Mouse (Mus musculus): ENCODE measurements at regions not wholly inside any gene's neighbourhood (a gene's known extent, or its start where the extent isn't known, plus 50 kb on each side); places are given as distances from the start of the nearest gene placed in this dataset.
"Not testable (repeated sequence)": the region's sequence is repeated elsewhere in the genome, so short reads cannot be mapped to it uniquely, and the experiment has no call there.

DNA sequence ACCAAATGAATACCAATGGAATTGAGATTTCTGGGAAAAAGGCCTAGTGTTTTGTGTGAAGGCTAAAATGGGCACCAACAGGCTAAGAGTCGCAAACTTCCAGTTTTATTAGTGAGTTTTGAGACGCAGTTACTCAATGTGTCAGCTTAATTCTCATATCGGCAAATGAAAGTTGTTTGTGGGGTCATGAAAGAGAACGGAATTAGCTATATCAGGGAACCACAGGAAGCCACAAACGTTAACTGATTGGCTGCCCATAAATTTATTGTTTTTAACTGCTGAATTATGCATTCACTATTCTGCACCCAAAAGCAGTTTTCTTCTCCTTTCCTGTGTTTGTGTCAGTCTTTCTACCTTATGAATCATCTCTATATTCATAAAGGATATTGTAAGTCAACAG, 154.0 kb upstream of the Arrdc3 start:
- Histone ChIP-seq H3K27me3 (ENCODE audit: insufficient read depth, low read length) (0 out of 2 replicates have a peak, but pooled peaks cover 3% of the 10 kb centered on the region), H3K4me3 (replicated peaks; ENCODE audit: low read length) (no peak overlapping the region)
- TF ChIP-seq NANOG (IDR thresholded peaks at IDR 0.05; ENCODE audit: borderline replicate concordance, low read length) (no peak), POU5F1 (IDR thresholded peaks at IDR 0.05; ENCODE audit: borderline replicate concordance, low read length) (no peak), CTCF (conservative IDR thresholded peaks at IDR 0.05; ENCODE audit: low read length) (no peak)

DNA sequence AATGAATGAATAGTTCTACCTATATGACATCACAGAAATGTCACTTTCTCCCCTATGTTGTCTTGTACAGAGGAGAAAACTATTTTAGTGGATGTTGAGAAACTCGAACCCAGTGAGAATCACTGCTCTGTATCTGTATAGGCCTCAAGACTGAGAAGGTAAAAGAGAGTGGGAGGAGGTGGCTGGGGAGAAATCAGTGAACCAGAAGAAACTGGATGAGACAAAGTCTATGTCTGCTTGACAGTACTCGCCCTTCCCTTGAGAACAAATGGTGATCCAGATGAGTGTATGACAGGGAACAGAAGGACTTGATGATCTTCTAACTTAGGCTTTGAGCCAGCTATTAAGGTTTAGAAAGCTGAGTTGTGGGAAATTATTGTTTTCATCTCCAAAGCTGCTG, 137.2 kb upstream of the Arrdc3 start:
- Histone ChIP-seq H3K9me3 (ENCODE audit: low read length) (no peaks in the 10 kb centered on the region), H3K4me3 (replicated peaks; ENCODE audit: low read length) (no peak overlapping the region), H3K4me1 (replicated peaks; ENCODE audit: low read depth, low read length) (no peaks in the 10 kb centered on the region), H3K36me3 (ENCODE audit: insufficient read depth, low read length) (no peaks in the 10 kb centered on the region), H3K27me3 (ENCODE audit: insufficient read depth, low read length) (no peaks in the 10 kb centered on the region)
- TF ChIP-seq NANOG (IDR thresholded peaks at IDR 0.05; ENCODE audit: borderline replicate concordance, low read length) (no peak), POU5F1 (IDR thresholded peaks at IDR 0.05; ENCODE audit: borderline replicate concordance, low read length) (no peak), CTCF (conservative IDR thresholded peaks at IDR 0.05; ENCODE audit: low read length) (no peak)

More for the DNA sequence above, 154.0 kb upstream of the Arrdc3 start:
- H3K4me1 ChIP-seq (replicated peaks; ENCODE audit: low read depth, low read length): no peaks in the 10 kb centered on the region
- H3K9me3 ChIP-seq (ENCODE audit: low read length): no peaks in the 10 kb centered on the region
- H3K36me3 ChIP-seq (ENCODE audit: insufficient read depth, low read length): no peaks in the 10 kb centered on the region

DNA sequence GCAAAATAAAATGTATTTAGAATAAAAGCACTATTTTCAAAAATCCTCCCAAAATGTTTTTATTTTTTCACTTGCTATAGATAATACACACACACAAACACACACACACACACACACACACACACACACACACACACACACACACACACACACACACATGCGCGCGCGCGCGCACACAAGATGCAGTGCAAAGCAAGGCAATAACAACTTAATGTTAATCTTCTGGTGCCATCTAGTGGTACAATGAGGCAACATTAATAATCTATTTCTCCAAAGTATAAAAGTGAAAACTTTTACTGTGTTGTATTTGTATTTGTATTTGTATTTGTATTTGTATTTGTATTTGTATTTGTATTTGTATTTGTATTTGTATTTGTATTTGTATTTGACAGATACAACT, 136.2 kb upstream of the Arrdc3 start:
- not testable (repeated sequence) for H3K9me3 ChIP-seq (ENCODE audit: low read length); H3K27me3 ChIP-seq (ENCODE audit: insufficient read depth, low read length); H3K36me3 ChIP-seq (ENCODE audit: insufficient read depth, low read length); H3K4me3 ChIP-seq (replicated peaks; ENCODE audit: low read length); H3K4me1 ChIP-seq (replicated peaks; ENCODE audit: low read depth, low read length)
- 0 out of 2 replicates have a peak, but pooled peaks have one; percentile 13 for TF ChIP-seq CTCF (conservative IDR thresholded peaks at IDR 0.05; ENCODE audit: low read length)
